Mouse (Mus musculus) adrenal gland, adult (tissue): Measurements from ENCODE around the gene Olfr318.
"Not testable (repeated sequence)": the region's sequence is repeated elsewhere in the genome, so short reads cannot be mapped to it uniquely, and the experiment has no call there.

ENCODE experiments used
- DNase-seq, 2 experiments: peaks; one replicate each; pipeline ENCODE4 v3.0.0; 2022 to 2023; ENCODE audit warnings: low spot score in 1 of 2; ENCODE audit not compliant: inconsistent age in 2 of 2

The Olfr318 gene

GRCm38 (mm10) chr11:58723914-58724313 lies at the start of gene Olfr318:
Gene Olfr318 (minus strand): TSS chr11:58724014.
- no peak for DNase-seq

DNA sequence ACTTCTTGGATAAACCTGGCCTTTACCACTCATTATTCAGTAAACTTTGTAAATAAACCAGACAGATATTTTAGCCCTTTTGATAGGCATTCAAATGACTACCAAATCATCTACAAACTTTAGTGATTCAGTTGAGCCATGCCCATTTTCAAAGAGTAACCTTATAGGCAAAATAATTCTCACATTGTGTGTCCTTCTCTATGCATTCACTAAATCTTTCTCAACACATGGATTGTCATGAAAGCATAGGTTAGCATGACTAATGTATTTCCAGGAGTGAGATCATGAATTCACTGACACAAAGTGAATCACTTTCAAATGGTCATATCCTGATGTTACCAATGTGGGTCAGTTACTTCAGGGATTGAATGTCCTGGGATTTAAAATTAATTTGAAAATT lies 49.1 kb upstream of the Olfr318 start, which contains the start of gene Olfr315:
Gene Olfr315, plus strand, starts transcription at position 301 of the 400 bp plus-strand sequence.
- DNase-seq = no peak

DNA sequence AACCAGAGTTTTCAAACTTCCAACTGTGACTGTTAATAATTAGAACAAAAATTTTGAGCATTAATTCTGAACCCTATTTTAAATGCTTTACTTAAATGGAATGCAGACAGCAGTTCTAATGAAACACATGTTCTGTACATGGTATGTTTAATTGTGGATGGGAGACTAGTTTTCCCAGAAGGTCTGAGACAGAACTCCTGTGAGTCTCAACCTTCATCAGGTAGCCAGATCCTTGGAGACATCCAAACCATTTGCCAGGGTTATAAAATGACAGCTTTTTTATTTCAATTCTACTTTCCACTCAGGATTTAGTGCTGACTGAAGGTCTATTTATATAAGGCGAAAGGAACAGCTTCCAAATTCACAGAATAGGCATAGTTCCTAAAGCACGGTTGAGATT lies 28.6 kb upstream of the Olfr318 start, which contains the start of gene Olfr316:
Gene Olfr316, plus strand, starts transcription at position 301 of the 400 bp plus-strand sequence.
- no peak for DNase-seq

- not testable (repeated sequence) for DNase-seq
Observed at GRCm38 (mm10) chr11:58751096-58751495, 27.3 kb upstream of the Olfr318 start.

GRCm38 (mm10) chr11:58738792-58739262 lies 15.0 kb upstream of the Olfr318 start, which contains the start of gene Olfr317:
Gene Olfr317 (minus strand): TSS chr11:58739212.
- DNase-seq = no peak

DNA sequence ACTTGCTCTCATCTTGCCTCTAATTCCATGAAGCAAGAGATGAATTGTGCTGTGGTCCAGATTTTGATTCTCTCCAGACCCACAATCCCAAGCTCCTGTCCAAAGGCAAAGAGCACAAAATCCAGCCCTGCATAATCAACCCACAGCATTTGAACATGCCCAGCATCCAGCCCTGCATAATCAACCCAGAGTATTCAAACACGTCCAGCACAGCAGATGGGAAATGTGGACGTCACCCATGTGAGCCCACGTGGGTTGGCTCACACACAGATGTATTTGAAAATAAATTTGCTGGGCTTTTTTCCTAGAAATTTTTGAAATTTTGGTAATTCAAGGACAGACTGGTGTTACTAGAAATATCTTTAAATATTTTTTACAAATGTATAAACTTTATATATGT lies 9.6 kb upstream of the Olfr318 start:
- no peak for DNase-seq

- DNase-seq = not testable (repeated sequence)
Observed at GRCm38 (mm10) chr11:58727896-58728650, 4.3 kb upstream of the Olfr318 start.

DNA sequence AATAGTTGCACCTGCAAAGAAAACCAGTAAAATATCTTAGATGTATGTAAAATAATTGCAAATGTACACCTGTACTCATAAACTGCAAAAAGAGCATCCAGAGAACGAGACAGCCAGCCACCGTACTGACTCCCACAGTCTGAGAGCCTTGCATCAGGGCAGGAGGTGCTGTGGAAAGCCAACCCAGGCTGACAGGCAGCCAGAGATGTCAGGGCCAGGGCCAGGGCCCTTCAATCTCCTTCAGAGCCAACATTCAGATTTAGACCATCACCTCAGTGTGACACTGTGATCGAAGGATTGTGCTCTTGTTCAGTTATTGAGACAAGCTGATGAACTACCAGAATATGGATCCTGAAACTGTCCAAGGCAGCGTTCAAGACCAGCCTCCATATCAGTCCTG lies 4.1 kb downstream of the Olfr318 start:
- DNase-seq = no peak

DNA sequence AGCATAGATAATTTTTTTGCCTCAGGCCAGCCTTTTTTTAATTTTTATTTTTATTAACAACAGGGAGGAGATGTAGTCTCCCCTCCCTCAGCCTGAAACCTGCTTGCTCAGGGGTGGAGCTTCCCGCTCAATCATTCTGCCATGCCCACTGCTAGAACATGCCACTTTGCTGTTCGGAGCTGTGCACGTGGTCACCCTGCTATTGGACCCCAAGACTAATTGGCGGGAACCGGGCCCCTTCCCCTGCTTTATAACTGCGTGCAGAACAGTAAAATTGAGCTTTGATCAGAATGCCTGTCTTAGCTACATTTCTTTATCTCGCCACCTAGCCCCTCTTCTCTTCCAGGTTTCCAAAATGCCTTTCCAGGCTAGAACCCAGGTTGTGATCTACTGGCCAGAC lies 6.1 kb downstream of the Olfr318 start:
- not testable (repeated sequence) for DNase-seq

GRCm38 (mm10) chr11:58709086-58709485 lies 14.7 kb downstream of the Olfr318 start:
- DNase-seq = no peak

- DNase-seq = no peak
Observed at GRCm38 (mm10) chr11:58698862-58699261, 25.0 kb downstream of the Olfr318 start, which contains the start of gene Olfr319. Gene Olfr319 (plus strand): TSS chr11:58699162.

DNA sequence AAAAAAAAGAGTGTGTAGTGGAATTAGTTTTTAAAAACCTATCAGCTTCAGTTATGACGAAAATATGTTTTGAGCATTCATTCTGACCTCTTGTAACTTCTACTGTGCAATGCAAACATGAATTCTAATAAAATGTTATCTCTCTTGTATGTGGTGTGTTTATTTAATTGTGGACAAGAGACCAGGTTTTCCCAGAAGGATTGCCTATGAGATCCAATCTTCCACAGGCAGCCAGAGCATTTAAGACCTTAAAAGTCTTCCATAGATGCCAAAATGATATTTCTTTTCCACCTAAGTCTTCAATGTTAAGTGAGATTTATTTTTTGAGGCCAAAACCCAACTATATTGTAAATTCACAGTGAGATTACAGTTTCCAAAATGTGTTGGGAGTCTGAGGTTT lies 43.0 kb downstream of the Olfr318 start, which contains the start of gene Olfr320:
Gene Olfr320, plus strand, starts transcription at position 301 of the 400 bp plus-strand sequence.
- DNase-seq = no peak

DNA sequence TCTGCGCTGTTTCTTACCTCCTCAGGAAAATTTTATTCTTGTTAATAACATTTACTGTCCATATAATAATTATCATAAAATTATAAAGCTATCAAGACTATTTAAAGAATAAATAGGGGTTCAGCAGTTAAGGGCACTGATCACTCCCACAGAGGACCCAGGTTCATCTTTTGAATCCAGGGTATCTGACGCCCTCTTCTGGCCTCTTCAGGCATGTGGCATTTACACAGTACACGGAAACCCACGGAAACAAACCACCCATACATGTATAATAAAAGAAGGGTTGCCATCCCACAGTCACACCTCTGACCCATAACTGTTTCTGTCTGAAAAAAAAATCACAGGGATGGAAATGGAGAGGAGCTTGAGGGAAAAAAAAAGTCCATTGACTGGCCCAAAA lies 52.0 kb downstream of the Olfr318 start:
- DNase-seq = peak in 1 of 2 experiments; percentile 26

- no peak for DNase-seq
Observed at GRCm38 (mm10) chr11:58669252-58669651, 54.6 kb downstream of the Olfr318 start.
